Mouse (Mus musculus) 3134 (cell line): Measurements from ENCODE around the gene Tbl1xr1.

Experiments used
- DNase-seq: peaks from one replicate; pipeline ENCODE4 v3.0.0-alpha.2; 2011; ENCODE audit warnings: low spot score; ENCODE audit not compliant: insufficient read length; ENCODE audit errors: extremely low read depth

The Tbl1xr1 gene

GRCm38 (mm10) chr3:22194185-22194856, 117.9 kb downstream of the Tbl1xr1 start:
- DNase-seq = no peak

GRCm38 (mm10) chr3:22198802-22199201, 122.3 kb downstream of the Tbl1xr1 start:
- no peak for DNase-seq

- no peak for DNase-seq
These were observed 127.7 kb downstream of the Tbl1xr1 start for GRCm38 (mm10) chr3:22204186-22204585.

- no peak for DNase-seq
These were observed 145.1 kb downstream of the Tbl1xr1 start for GRCm38 (mm10) chr3:22221557-22221956.

GRCm38 (mm10) chr3:22222351-22222750, 145.9 kb downstream of the Tbl1xr1 start:
- DNase-seq = no peak

- DNase-seq = no peak
These were observed 146.6 kb downstream of the Tbl1xr1 start for GRCm38 (mm10) chr3:22223023-22223422.

GRCm38 (mm10) chr3:22228052-22228451, 151.6 kb downstream of the Tbl1xr1 start:
- no peak for DNase-seq

GRCm38 (mm10) chr3:22230635-22231034, 154.2 kb downstream of the Tbl1xr1 start:
- no peak for DNase-seq

- no peak for DNase-seq
These were observed 161.9 kb downstream of the Tbl1xr1 start for GRCm38 (mm10) chr3:22238106-22238900.
